Mouse (Mus musculus): ENCODE results near the gene Sem1. TPM values are rescaled to one million over a fixed set of nuclear protein-coding genes. Genes with fewer than 3 reads are reported as not detected.

Sem1 gene
- polyA plus RNA-seq, 2 experiments: 53.7 to 141 TPM

GRCm38 (mm10) chr6:6581849-6582248 lies 3.4 kb upstream of the Sem1 start:
- TF ChIP-seq CTCF (IDR thresholded peaks at IDR 0.05; ENCODE audit: low read depth): no peak
- TF ChIP-seq EP300 (IDR thresholded peaks at IDR 0.05; ENCODE audit: low read depth): no peak
- no peak overlapping the region for H3K9ac ChIP-seq (replicated peaks)
- no peak overlapping the region for H3K4me3 ChIP-seq (ENCODE audit: insufficient read depth in 1 of 2, low read depth in 2 of 2, low read length in 2 of 2)
- no peaks in the 10 kb centered on the region for H3K27me3 ChIP-seq (ENCODE audit: control insufficient read depth, insufficient read depth, low read length)
- WGBS (ENCODE audit: insufficient replicate concordance): 25% methylated on average over 2 of the region's 2 CpGs
- no peak overlapping the region for H3K4me2 ChIP-seq (ENCODE audit: low read depth)
- no peak overlapping the region for H3K27ac ChIP-seq
- DNase-seq (ENCODE audit: low read depth in 3 of 3, low spot score in 3 of 3): no peak
- H3K9me3 ChIP-seq (ENCODE audit: control insufficient read depth, low read length): no peaks in the 10 kb centered on the region
- no peak for ATAC-seq (ENCODE audit: insufficient read depth)
- peaks cover 0 to 1% of the 10 kb centered on the region in 2 experiments; a peak in 1 of 4 replicates for H3K4me1 ChIP-seq (replicated peaks; ENCODE audit: control insufficient read depth in 2 of 2, insufficient read depth in 2 of 2, low read length in 1 of 2)
- H3K36me3 ChIP-seq (replicated peaks; ENCODE audit: control insufficient read depth, insufficient read depth, low read depth): no peaks in the 10 kb centered on the region

GRCm38 (mm10) chr6:6577741-6578284 lies 650 bp downstream of the Sem1 start:
- Histone ChIP-seq H3K4me1 (replicated peaks; ENCODE audit: control insufficient read depth in 2 of 2, insufficient read depth in 2 of 2, low read length in 1 of 2) (peaks cover 0 to 3% of the 10 kb centered on the region in 2 experiments; a peak in 1 of 4 replicates), H3K4me2 (ENCODE audit: low read depth) (peak overlapping the region; percentile 78), H3K27me3 (ENCODE audit: control insufficient read depth, insufficient read depth, low read length) (no peaks in the 10 kb centered on the region), H3K36me3 (replicated peaks; ENCODE audit: control insufficient read depth, insufficient read depth, low read depth) (no peaks in the 10 kb centered on the region), H3K9ac (replicated peaks) (peak overlapping the region; percentile 94), H3K9me3 (ENCODE audit: control insufficient read depth, low read length) (no peaks in the 10 kb centered on the region), H3K4me3 (ENCODE audit: insufficient read depth in 1 of 2, low read depth in 2 of 2, low read length in 2 of 2) (peak overlapping the region; percentile 87 to 95), H3K27ac (peak overlapping the region; percentile 83)
- 2% methylated on average over 17 of the region's 17 CpGs for WGBS (ENCODE audit: insufficient replicate concordance)
- ATAC-seq (ENCODE audit: insufficient read depth) (peak; percentile 73), DNase-seq (ENCODE audit: low read depth in 3 of 3, low spot score in 3 of 3) (peak; percentile 16 to 26 (median 18))
- TF ChIP-seq CTCF (IDR thresholded peaks at IDR 0.05; ENCODE audit: low read depth) (no peak), EP300 (IDR thresholded peaks at IDR 0.05; ENCODE audit: low read depth) (no peak)

GRCm38 (mm10) chr6:6577291-6577690 lies 1.2 kb downstream of the Sem1 start:
- peaks cover 0 to 3% of the 10 kb centered on the region in 2 experiments; a peak in 1 of 4 replicates for H3K4me1 ChIP-seq (replicated peaks; ENCODE audit: control insufficient read depth in 2 of 2, insufficient read depth in 2 of 2, low read length in 1 of 2)
- 40% methylated on average over 3 of the region's 3 CpGs for WGBS (ENCODE audit: insufficient replicate concordance)
- no peaks in the 10 kb centered on the region for H3K9me3 ChIP-seq (ENCODE audit: control insufficient read depth, low read length)
- no peak overlapping the region for H3K27ac ChIP-seq
- H3K4me2 ChIP-seq (ENCODE audit: low read depth): peak overlapping the region; percentile 78
- peak overlapping the region; percentile 87 to 95 for H3K4me3 ChIP-seq (ENCODE audit: insufficient read depth in 1 of 2, low read depth in 2 of 2, low read length in 2 of 2)
- TF ChIP-seq CTCF (IDR thresholded peaks at IDR 0.05; ENCODE audit: low read depth): no peak
- no peak for TF ChIP-seq EP300 (IDR thresholded peaks at IDR 0.05; ENCODE audit: low read depth)
- ATAC-seq (ENCODE audit: insufficient read depth): no peak
- H3K27me3 ChIP-seq (ENCODE audit: control insufficient read depth, insufficient read depth, low read length): no peaks in the 10 kb centered on the region
- H3K36me3 ChIP-seq (replicated peaks; ENCODE audit: control insufficient read depth, insufficient read depth, low read depth): no peaks in the 10 kb centered on the region
- no peak for DNase-seq (ENCODE audit: low read depth in 3 of 3, low spot score in 3 of 3)
- peak overlapping the region; percentile 94 for H3K9ac ChIP-seq (replicated peaks)

GRCm38 (mm10) chr6:6575796-6576195 lies 2.7 kb downstream of the Sem1 start:
- no peaks in the 10 kb centered on the region for H3K36me3 ChIP-seq (replicated peaks; ENCODE audit: control insufficient read depth, insufficient read depth, low read depth)
- no peak for ATAC-seq (ENCODE audit: insufficient read depth)
- TF ChIP-seq EP300 (IDR thresholded peaks at IDR 0.05; ENCODE audit: low read depth): no peak
- peaks cover 0 to 3% of the 10 kb centered on the region in 2 experiments; a peak in 1 of 4 replicates for H3K4me1 ChIP-seq (replicated peaks; ENCODE audit: control insufficient read depth in 2 of 2, insufficient read depth in 2 of 2, low read length in 1 of 2)
- no peaks in the 10 kb centered on the region for H3K9me3 ChIP-seq (ENCODE audit: control insufficient read depth, low read length)
- WGBS (ENCODE audit: insufficient replicate concordance): 82% methylated on average over 4 of the region's 4 CpGs
- no peak overlapping the region for H3K4me2 ChIP-seq (ENCODE audit: low read depth)
- H3K4me3 ChIP-seq (ENCODE audit: insufficient read depth in 1 of 2, low read depth in 2 of 2, low read length in 2 of 2): no peak overlapping the region
- no peak overlapping the region for H3K9ac ChIP-seq (replicated peaks)
- H3K27me3 ChIP-seq (ENCODE audit: control insufficient read depth, insufficient read depth, low read length): no peaks in the 10 kb centered on the region
- H3K27ac ChIP-seq: no peak overlapping the region
- DNase-seq (ENCODE audit: low read depth in 3 of 3, low spot score in 3 of 3): no peak

- DNase-seq (ENCODE audit: low read depth in 3 of 3, low spot score in 3 of 3) (no peak), ATAC-seq (ENCODE audit: insufficient read depth) (no peak)
- Histone ChIP-seq H3K9ac (replicated peaks) (no peak overlapping the region), H3K27ac (no peak overlapping the region), H3K36me3 (replicated peaks; ENCODE audit: control insufficient read depth, insufficient read depth, low read depth) (no peaks in the 10 kb centered on the region), H3K4me2 (ENCODE audit: low read depth) (no peak overlapping the region), H3K27me3 (ENCODE audit: control insufficient read depth, insufficient read depth, low read length) (no peaks in the 10 kb centered on the region), H3K9me3 (ENCODE audit: control insufficient read depth, low read length) (no peaks in the 10 kb centered on the region), H3K4me3 (ENCODE audit: insufficient read depth in 1 of 2, low read depth in 2 of 2, low read length in 2 of 2) (no peak overlapping the region), H3K4me1 (replicated peaks; ENCODE audit: control insufficient read depth in 2 of 2, insufficient read depth in 2 of 2, low read length in 1 of 2) (no peaks in the 10 kb centered on the region; a peak in 1 of 4 replicates)
- TF ChIP-seq EP300 (IDR thresholded peaks at IDR 0.05; ENCODE audit: low read depth) (no peak), CTCF (IDR thresholded peaks at IDR 0.05; ENCODE audit: low read depth) (no peak)
- 78% methylated on average over 3 of the region's 3 CpGs for WGBS (ENCODE audit: insufficient replicate concordance)
These were observed 10.0 kb downstream of the Sem1 start for GRCm38 (mm10) chr6:6568436-6568835.

Measured in liver, embryonic 14.5 days (tissue).